Mouse (Mus musculus) testis, postnatal 10 days (tissue): ENCODE measurements around the gene Csrp2.

Experiments
- DNase-seq: peaks from one replicate; pipeline ENCODE4 v3.0.0; 2021; ENCODE audit warnings: low spot score

The Csrp2 gene

GRCm38 (mm10) chr10:110919531-110920343 lies at the start of gene Csrp2:
Gene Csrp2 (plus strand): TSS chr10:110919789.
- peak; percentile 90 for DNase-seq

GRCm38 (mm10) chr10:110874853-110875252 lies 44.7 kb upstream of the Csrp2 start:
- DNase-seq, result no peak

GRCm38 (mm10) chr10:110876956-110877355 lies 42.6 kb upstream of the Csrp2 start:
- no peak for DNase-seq

- DNase-seq, result no peak
Measured at GRCm38 (mm10) chr10:110877851-110878250, 41.7 kb upstream of the Csrp2 start.

- no peak for DNase-seq
Measured at GRCm38 (mm10) chr10:110878641-110879040, 40.9 kb upstream of the Csrp2 start.

GRCm38 (mm10) chr10:110879426-110880066 lies 40.0 kb upstream of the Csrp2 start:
- DNase-seq, result no peak

- DNase-seq, result no peak
Measured at GRCm38 (mm10) chr10:110881346-110881745, 38.2 kb upstream of the Csrp2 start.

GRCm38 (mm10) chr10:110882701-110883100 lies 36.9 kb upstream of the Csrp2 start:
- no peak for DNase-seq

- DNase-seq, result no peak
Measured at GRCm38 (mm10) chr10:110890656-110891272, 28.8 kb upstream of the Csrp2 start.

GRCm38 (mm10) chr10:110899744-110900501 lies 19.7 kb upstream of the Csrp2 start:
- DNase-seq, result no peak

GRCm38 (mm10) chr10:110903862-110904261 lies 15.7 kb upstream of the Csrp2 start:
- DNase-seq, result no peak

- no peak for DNase-seq
Measured at GRCm38 (mm10) chr10:110916666-110917344, 2.8 kb upstream of the Csrp2 start.

- no peak for DNase-seq
Measured at GRCm38 (mm10) chr10:110917521-110917920, 2.1 kb upstream of the Csrp2 start.

GRCm38 (mm10) chr10:110918414-110919391 lies 886 bp upstream of the Csrp2 start:
- DNase-seq, result no peak

- DNase-seq, result no peak
Measured at GRCm38 (mm10) chr10:110920368-110920950, 870 bp downstream of the Csrp2 start.

- DNase-seq, result no peak
Measured at GRCm38 (mm10) chr10:110921890-110922289, 2.3 kb downstream of the Csrp2 start.

GRCm38 (mm10) chr10:110922612-110923011 lies 3.0 kb downstream of the Csrp2 start:
- DNase-seq, result no peak

- DNase-seq, result no peak
Measured at GRCm38 (mm10) chr10:110927491-110927890, 7.9 kb downstream of the Csrp2 start.

- no peak for DNase-seq
Measured at GRCm38 (mm10) chr10:110929756-110930155, 10.2 kb downstream of the Csrp2 start.
